Mouse (Mus musculus): ENCODE measurements at regions not wholly inside any gene's neighbourhood (a gene's known extent, or its start where the extent isn't known, plus 50 kb on each side); places are given as distances from the start of the nearest gene placed in this dataset.

- DNase-seq (ENCODE audit: low spot score) = no peak
- Histone ChIP-seq H3K4me3 (ENCODE audit: low read depth, low read length) (no peak overlapping the region), H3K36me3 (ENCODE audit: control insufficient read depth, insufficient read depth, low read length) (no peaks in the 10 kb centered on the region), H3K4me1 (replicated peaks; ENCODE audit: control insufficient read depth, insufficient read depth, low read length) (no peaks in the 10 kb centered on the region), H3K27me3 (replicated peaks; ENCODE audit: control insufficient read depth, insufficient read depth, low read length) (no peaks in the 10 kb centered on the region), H3K9me3 (ENCODE audit: control insufficient read depth, low read length) (no peaks in the 10 kb centered on the region), H3K9ac (ENCODE audit: low read depth, low read length) (no peak overlapping the region), H3K4me2 (no peak overlapping the region), H3K27ac (ENCODE audit: low read depth, low read length) (no peak overlapping the region)
- no peak for ATAC-seq (replicated peaks; ENCODE audit: low FRiP score)
- WGBS = 77% methylated on average over 5 of the region's 5 CpGs
These were observed 626.7 kb upstream of the Frg1 start for GRCm38 (mm10) chr8:42043526-42043925.

DNA sequence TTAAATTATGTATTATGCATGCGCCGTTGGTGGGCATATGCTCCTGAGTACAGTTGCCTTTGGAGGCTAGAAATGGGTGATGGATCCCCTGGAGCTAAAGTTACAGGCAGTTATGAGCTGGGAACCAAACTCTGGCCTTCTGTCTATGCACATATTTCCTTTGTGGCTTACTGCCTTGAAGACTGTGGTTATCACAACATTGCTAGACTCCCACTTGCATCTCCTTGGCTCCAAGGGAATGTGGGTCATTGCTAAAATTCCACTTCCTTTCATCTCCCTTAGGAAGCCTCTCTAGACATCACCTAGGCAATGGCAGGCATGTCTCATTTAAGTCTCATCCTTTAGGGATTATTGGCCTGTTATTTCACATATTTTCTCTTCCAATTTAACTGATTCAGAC is 622.4 kb upstream of the Frg1 start:
- Histone ChIP-seq H3K4me3 (ENCODE audit: low read depth, low read length) (no peak overlapping the region), H3K4me1 (replicated peaks; ENCODE audit: control insufficient read depth, insufficient read depth, low read length) (no peaks in the 10 kb centered on the region), H3K9me3 (ENCODE audit: control insufficient read depth, low read length) (no peaks in the 10 kb centered on the region), H3K27ac (ENCODE audit: low read depth, low read length) (no peak overlapping the region), H3K9ac (ENCODE audit: low read depth, low read length) (no peak overlapping the region), H3K27me3 (replicated peaks; ENCODE audit: control insufficient read depth, insufficient read depth, low read length) (no peaks in the 10 kb centered on the region), H3K4me2 (no peak overlapping the region), H3K36me3 (ENCODE audit: control insufficient read depth, insufficient read depth, low read length) (no peaks in the 10 kb centered on the region)
- ATAC-seq (replicated peaks; ENCODE audit: low FRiP score) (no peak), DNase-seq (ENCODE audit: low spot score) (no peak)
- WGBS = 89% methylated on average over 2 of the region's 2 CpGs

GRCm38 (mm10) chr8:42026934-42027333 is 610.1 kb upstream of the Frg1 start:
- ATAC-seq (replicated peaks; ENCODE audit: low FRiP score) = no peak
- H3K27me3 ChIP-seq (replicated peaks; ENCODE audit: control insufficient read depth, insufficient read depth, low read length) = no peaks in the 10 kb centered on the region
- 83% methylated on average over 1 of the region's 1 CpGs for WGBS
- H3K4me2 ChIP-seq = no peak overlapping the region
- H3K9ac ChIP-seq (ENCODE audit: low read depth, low read length) = no peak overlapping the region
- H3K36me3 ChIP-seq (ENCODE audit: control insufficient read depth, insufficient read depth, low read length) = no peaks in the 10 kb centered on the region
- H3K4me3 ChIP-seq (ENCODE audit: low read depth, low read length) = no peak overlapping the region
- H3K4me1 ChIP-seq (replicated peaks; ENCODE audit: control insufficient read depth, insufficient read depth, low read length) = no peaks in the 10 kb centered on the region
- no peak overlapping the region for H3K27ac ChIP-seq (ENCODE audit: low read depth, low read length)
- no peaks in the 10 kb centered on the region for H3K9me3 ChIP-seq (ENCODE audit: control insufficient read depth, low read length)
- DNase-seq (ENCODE audit: low spot score) = no peak

DNA sequence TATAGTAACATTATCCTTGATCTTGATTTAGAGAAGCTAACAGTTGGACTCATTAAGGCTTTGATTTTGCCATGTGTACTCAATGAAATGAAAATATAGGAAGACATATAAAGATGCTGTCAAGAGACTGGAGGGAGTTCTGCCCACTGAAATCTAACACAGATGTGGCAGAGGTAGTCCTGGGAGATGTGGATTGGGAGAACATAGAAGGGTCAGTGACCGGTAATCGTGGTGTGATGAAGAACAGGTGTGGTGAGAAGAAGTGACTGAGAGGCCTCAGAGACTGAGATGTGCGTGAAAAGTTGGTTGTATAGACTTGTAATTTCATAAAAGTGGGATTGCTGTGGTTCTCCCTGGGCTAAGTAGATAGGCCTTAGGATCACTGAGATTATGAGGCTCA is 600.9 kb upstream of the Frg1 start:
- Histone ChIP-seq H3K27me3 (replicated peaks; ENCODE audit: control insufficient read depth, insufficient read depth, low read length) (no peaks in the 10 kb centered on the region), H3K36me3 (ENCODE audit: control insufficient read depth, insufficient read depth, low read length) (no peaks in the 10 kb centered on the region), H3K9me3 (ENCODE audit: control insufficient read depth, low read length) (no peaks in the 10 kb centered on the region), H3K4me1 (replicated peaks; ENCODE audit: control insufficient read depth, insufficient read depth, low read length) (no peaks in the 10 kb centered on the region), H3K4me2 (no peak overlapping the region), H3K27ac (ENCODE audit: low read depth, low read length) (no peak overlapping the region), H3K4me3 (ENCODE audit: low read depth, low read length) (no peak overlapping the region), H3K9ac (ENCODE audit: low read depth, low read length) (no peak overlapping the region)
- WGBS = 85% methylated on average over 3 of the region's 3 CpGs
- DNase-seq (ENCODE audit: low spot score) = no peak
- ATAC-seq (replicated peaks; ENCODE audit: low FRiP score) = no peak

DNA sequence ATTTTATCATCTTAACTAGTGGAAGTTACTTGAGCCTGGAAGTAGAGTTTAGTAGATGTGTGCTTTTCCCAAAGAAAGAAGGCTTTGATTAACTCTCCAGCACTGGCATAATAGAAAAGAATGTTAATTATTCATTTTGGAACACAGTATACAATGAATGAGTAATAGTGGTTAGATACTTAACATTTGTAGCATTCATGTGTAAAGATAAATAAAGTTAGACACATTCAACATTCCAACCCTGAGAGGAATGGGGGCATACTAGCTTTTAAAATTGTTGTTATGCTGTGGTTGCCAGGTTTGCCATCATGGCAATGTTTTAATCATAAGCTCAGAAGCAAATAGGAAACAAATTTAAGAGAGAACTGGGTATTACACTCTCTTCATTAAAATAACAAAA is 586.3 kb upstream of the Frg1 start:
- no peak for ATAC-seq (replicated peaks; ENCODE audit: low FRiP score)
- no peaks in the 10 kb centered on the region for H3K27me3 ChIP-seq (replicated peaks; ENCODE audit: control insufficient read depth, insufficient read depth, low read length)
- H3K36me3 ChIP-seq (ENCODE audit: control insufficient read depth, insufficient read depth, low read length) = no peaks in the 10 kb centered on the region
- no peaks in the 10 kb centered on the region for H3K9me3 ChIP-seq (ENCODE audit: control insufficient read depth, low read length)
- H3K27ac ChIP-seq (ENCODE audit: low read depth, low read length) = no peak overlapping the region
- no peak overlapping the region for H3K4me3 ChIP-seq (ENCODE audit: low read depth, low read length)
- no peaks in the 10 kb centered on the region for H3K4me1 ChIP-seq (replicated peaks; ENCODE audit: control insufficient read depth, insufficient read depth, low read length)
- H3K4me2 ChIP-seq = no peak overlapping the region
- no peak for DNase-seq (ENCODE audit: low spot score)
- no peak overlapping the region for H3K9ac ChIP-seq (ENCODE audit: low read depth, low read length)

DNA sequence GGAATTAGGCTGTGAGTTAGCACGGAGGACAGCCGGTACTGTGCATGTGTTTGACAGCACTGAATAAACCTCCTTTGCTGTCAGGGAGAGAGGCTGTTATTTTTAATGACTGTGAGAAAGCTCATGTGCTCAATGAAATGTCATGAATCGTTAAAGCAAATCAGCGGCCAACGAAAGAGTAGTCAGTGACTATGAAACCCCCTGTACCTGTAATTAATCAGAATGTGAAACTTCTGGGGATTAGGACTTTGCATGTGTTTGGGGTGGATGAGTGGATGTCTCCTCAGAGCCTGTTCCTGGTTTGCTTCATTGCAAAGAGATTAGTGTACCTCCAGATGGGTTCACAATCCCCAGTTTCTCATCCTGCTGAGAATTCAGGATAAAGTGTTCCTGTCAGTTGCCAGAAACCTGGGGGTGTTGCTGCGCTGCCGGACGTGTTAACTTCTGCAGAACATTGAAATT is 572.2 kb upstream of the Frg1 start:
- Histone ChIP-seq H3K9me3 (ENCODE audit: control insufficient read depth, low read length) (no peaks in the 10 kb centered on the region), H3K4me1 (replicated peaks; ENCODE audit: control insufficient read depth, insufficient read depth, low read length) (no peaks in the 10 kb centered on the region), H3K9ac (ENCODE audit: low read depth, low read length) (no peak overlapping the region), H3K36me3 (ENCODE audit: control insufficient read depth, insufficient read depth, low read length) (no peaks in the 10 kb centered on the region), H3K27me3 (replicated peaks; ENCODE audit: control insufficient read depth, insufficient read depth, low read length) (no peaks in the 10 kb centered on the region), H3K4me2 (no peak overlapping the region), H3K27ac (ENCODE audit: low read depth, low read length) (no peak overlapping the region), H3K4me3 (ENCODE audit: low read depth, low read length) (no peak overlapping the region)
- WGBS = 66% methylated on average over 8 of the region's 8 CpGs
- DNase-seq (ENCODE audit: low spot score) = no peak
- no peak for ATAC-seq (replicated peaks; ENCODE audit: low FRiP score)

DNA sequence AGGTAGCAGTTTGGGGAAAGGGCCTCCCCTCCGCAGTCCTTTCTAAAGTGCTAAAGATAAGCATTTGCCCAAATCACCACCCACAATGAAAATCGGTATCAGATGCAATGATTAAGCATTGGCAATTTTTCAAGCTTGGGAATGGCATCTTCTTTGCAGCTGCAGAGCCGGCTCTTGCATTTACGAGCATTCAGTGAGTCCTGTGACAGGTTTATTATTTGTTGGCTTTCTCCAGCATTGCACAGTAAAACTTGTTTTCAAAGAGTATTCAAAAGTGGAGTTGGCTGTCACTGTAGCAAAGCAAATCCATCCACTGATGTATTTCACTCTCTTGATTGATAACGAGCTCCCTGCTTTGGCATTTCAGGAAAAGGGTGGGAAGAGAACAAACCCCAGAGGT is 571.3 kb upstream of the Frg1 start:
- Histone ChIP-seq H3K4me1 (replicated peaks; ENCODE audit: control insufficient read depth, insufficient read depth, low read length) (no peaks in the 10 kb centered on the region), H3K4me3 (ENCODE audit: low read depth, low read length) (no peak overlapping the region), H3K9ac (ENCODE audit: low read depth, low read length) (no peak overlapping the region), H3K9me3 (ENCODE audit: control insufficient read depth, low read length) (no peaks in the 10 kb centered on the region), H3K27ac (ENCODE audit: low read depth, low read length) (no peak overlapping the region), H3K36me3 (ENCODE audit: control insufficient read depth, insufficient read depth, low read length) (no peaks in the 10 kb centered on the region), H3K27me3 (replicated peaks; ENCODE audit: control insufficient read depth, insufficient read depth, low read length) (no peaks in the 10 kb centered on the region), H3K4me2 (no peak overlapping the region)
- no peak for DNase-seq (ENCODE audit: low spot score)
- 60% methylated on average over 5 of the region's 5 CpGs for WGBS
- ATAC-seq (replicated peaks; ENCODE audit: low FRiP score) = no peak

DNA sequence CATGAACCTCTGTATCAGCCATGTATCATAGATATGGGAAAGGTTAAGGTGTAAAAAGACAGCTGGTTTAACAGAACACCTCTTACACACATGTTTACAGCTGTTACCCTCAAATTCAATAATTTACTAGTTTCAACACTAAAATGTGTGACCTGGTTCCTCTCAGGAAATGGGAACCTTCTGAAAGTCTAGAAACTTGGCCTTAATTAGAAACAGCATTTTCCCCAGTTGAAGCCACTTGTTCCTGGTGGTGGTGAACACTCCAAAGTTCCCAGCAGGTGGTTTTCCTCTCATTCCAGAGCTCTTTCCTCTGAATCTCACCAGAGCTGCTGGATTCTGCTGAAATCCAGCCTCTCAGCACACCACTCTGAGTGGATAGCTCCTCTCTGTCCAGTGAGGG is 570.5 kb upstream of the Frg1 start:
- Histone ChIP-seq H3K4me1 (replicated peaks; ENCODE audit: control insufficient read depth, insufficient read depth, low read length) (no peaks in the 10 kb centered on the region), H3K27ac (ENCODE audit: low read depth, low read length) (no peak overlapping the region), H3K9me3 (ENCODE audit: control insufficient read depth, low read length) (no peaks in the 10 kb centered on the region), H3K36me3 (ENCODE audit: control insufficient read depth, insufficient read depth, low read length) (no peaks in the 10 kb centered on the region), H3K27me3 (replicated peaks; ENCODE audit: control insufficient read depth, insufficient read depth, low read length) (no peaks in the 10 kb centered on the region), H3K9ac (ENCODE audit: low read depth, low read length) (no peak overlapping the region), H3K4me3 (ENCODE audit: low read depth, low read length) (no peak overlapping the region), H3K4me2 (no peak overlapping the region)
- no peak for ATAC-seq (replicated peaks; ENCODE audit: low FRiP score)
- no peak for DNase-seq (ENCODE audit: low spot score)

GRCm38 (mm10) chr8:41972416-41972815 is 555.5 kb upstream of the Frg1 start:
- DNase-seq (ENCODE audit: low spot score) = no peak
- Histone ChIP-seq H3K4me1 (replicated peaks; ENCODE audit: control insufficient read depth, insufficient read depth, low read length) (no peaks in the 10 kb centered on the region), H3K27me3 (replicated peaks; ENCODE audit: control insufficient read depth, insufficient read depth, low read length) (no peaks in the 10 kb centered on the region), H3K9me3 (ENCODE audit: control insufficient read depth, low read length) (no peaks in the 10 kb centered on the region), H3K36me3 (ENCODE audit: control insufficient read depth, insufficient read depth, low read length) (no peaks in the 10 kb centered on the region), H3K27ac (ENCODE audit: low read depth, low read length) (no peak overlapping the region), H3K4me3 (ENCODE audit: low read depth, low read length) (no peak overlapping the region), H3K9ac (ENCODE audit: low read depth, low read length) (no peak overlapping the region), H3K4me2 (no peak overlapping the region)
- ATAC-seq (replicated peaks; ENCODE audit: low FRiP score) = no peak
- WGBS = 78% methylated on average over 2 of the region's 2 CpGs
